Mouse (Mus musculus) testis, adult 2 months (tissue): ENCODE data around the gene Irak2. TPM values are rescaled to one million over a fixed set of nuclear protein-coding genes. Genes with fewer than 3 reads are reported as not detected.

Experiments
- H3K27ac ChIP-seq: fragments of 200-500 bp; 2 replicates; pipeline ENCODE4 v1.5.1; 2012; ENCODE audit warnings: low read depth, low read length; ENCODE audit not compliant: control insufficient read depth, insufficient read depth
- H3K27me3 ChIP-seq: fragments of 200-500 bp; 2 replicates; pipeline ENCODE4 v1.6.1; 2012; ENCODE audit warnings: mild to moderate bottlenecking, low read length, moderate library complexity; ENCODE audit not compliant: control insufficient read depth, insufficient read depth
- H3K36me3 ChIP-seq: fragments of 200-500 bp; 2 replicates; pipeline ENCODE4 v1.6.1; 2012; ENCODE audit warnings: mild to moderate bottlenecking, low read length; ENCODE audit not compliant: control insufficient read depth, insufficient read depth
- H3K4me1 ChIP-seq: fragments of 200-500 bp; 2 replicates; pipeline ENCODE4 v1.6.1; 2012; ENCODE audit warnings: low read length; ENCODE audit not compliant: control insufficient read depth, insufficient read depth
- H3K4me3 ChIP-seq: fragments of 200-500 bp; 2 replicates; pipeline ENCODE4 v1.5.1; 2012; ENCODE audit warnings: low read depth, mild to moderate bottlenecking, low read length, moderate library complexity, mixed read lengths; ENCODE audit not compliant: control insufficient read depth
- CTCF ChIP-seq: fragments of 200-500 bp; IDR thresholded peaks from 2 replicates; pipeline ENCODE4 v1.5.1; 2012; ENCODE audit warnings: low read depth, mild to moderate bottlenecking, inconsistent platforms, low read length, moderate library complexity; ENCODE audit not compliant: control insufficient read depth, insufficient read depth, insufficient replicate concordance
- POLR2A ChIP-seq: fragments of 200-500 bp; IDR thresholded peaks from 2 replicates; pipeline ENCODE4 v1.6.1; 2012; ENCODE audit warnings: low read depth, mild to moderate bottlenecking, inconsistent platforms, low read length, moderate library complexity; ENCODE audit not compliant: control insufficient read depth
- polyA plus RNA-seq: library from polyadenylated mRNA; depleted of rRNA; stranded (reverse); fragments of >200 nt; gene quantifications from 2 replicates; pipeline ENCODE4 v1.2.3, GENCODE M21; 2012

Irak2 gene
- polyA plus RNA-seq, 1 experiment, result 2.4 TPM

GRCm38 (mm10) chr6:113654102-113654501, 15.8 kb downstream of the Irak2 start:
- no peak overlapping the region for H3K27ac ChIP-seq
- peaks cover 2% of the 10 kb centered on the region; the same call in 1 of the 2 replicates for H3K4me1 ChIP-seq
- no peak for TF ChIP-seq CTCF
- no peak for TF ChIP-seq POLR2A
- H3K4me3 ChIP-seq, result no peak overlapping the region
- no peaks in the 10 kb centered on the region for H3K36me3 ChIP-seq
- H3K27me3 ChIP-seq, result no peaks in the 10 kb centered on the region

- Histone ChIP-seq H3K4me3 (no peak overlapping the region), H3K36me3 (no peaks in the 10 kb centered on the region)
- no peak for TF ChIP-seq CTCF
- TF ChIP-seq POLR2A, result no peak
Measured at GRCm38 (mm10) chr6:113654753-113655397, 16.6 kb downstream of the Irak2 start.

GRCm38 (mm10) chr6:113655475-113655874, 17.2 kb downstream of the Irak2 start:
- peaks cover 2% of the 10 kb centered on the region; the same call in 1 of the 2 replicates for H3K4me1 ChIP-seq
- no peaks in the 10 kb centered on the region for H3K27me3 ChIP-seq
- no peaks in the 10 kb centered on the region for H3K36me3 ChIP-seq
- H3K27ac ChIP-seq, result no peak overlapping the region
- no peak overlapping the region for H3K4me3 ChIP-seq
- no peak for TF ChIP-seq CTCF
- no peak for TF ChIP-seq POLR2A

More at GRCm38 (mm10) chr6:113654753-113655397, 16.6 kb downstream of the Irak2 start:
- H3K27me3 ChIP-seq, result no peaks in the 10 kb centered on the region
- H3K27ac ChIP-seq, result no peak overlapping the region
- H3K4me1 ChIP-seq, result peaks cover 2% of the 10 kb centered on the region; the same call in 1 of the 2 replicates

GRCm38 (mm10) chr6:113656847-113657246, 18.6 kb downstream of the Irak2 start:
- no peak overlapping the region; the same call in 1 of the 2 replicates for H3K27ac ChIP-seq
- H3K36me3 ChIP-seq, result no peaks in the 10 kb centered on the region
- H3K27me3 ChIP-seq, result no peaks in the 10 kb centered on the region
- peaks cover 6% of the 10 kb centered on the region; the same call in 1 of the 2 replicates for H3K4me1 ChIP-seq
- H3K4me3 ChIP-seq, result no peak overlapping the region
- TF ChIP-seq CTCF, result no peak
- no peak for TF ChIP-seq POLR2A

DNA sequence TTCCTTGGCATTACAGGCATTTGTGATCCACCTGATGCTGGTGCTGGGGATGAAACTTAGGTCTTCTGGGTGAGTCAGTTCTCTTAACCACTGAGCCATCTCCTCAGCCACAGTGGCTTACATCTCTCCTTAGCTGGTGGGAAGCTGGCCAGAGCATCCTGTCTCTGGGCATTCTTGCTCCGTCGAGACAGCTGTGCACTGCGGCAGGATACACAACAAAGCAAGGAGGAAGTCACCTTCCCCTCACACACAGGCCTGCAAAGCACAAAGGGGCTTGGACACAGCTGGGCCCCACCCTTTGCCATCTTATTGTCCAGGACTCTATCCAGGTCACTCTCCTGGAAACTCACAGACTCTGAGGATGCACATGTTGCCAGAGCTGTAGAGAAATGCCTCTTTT, 20.0 kb downstream of the Irak2 start:
- TF ChIP-seq POLR2A (no peak), CTCF (no peak)
- H3K27me3 ChIP-seq, result no peaks in the 10 kb centered on the region
- H3K4me3 ChIP-seq, result no peak overlapping the region
- no peaks in the 10 kb centered on the region for H3K36me3 ChIP-seq
- no peak overlapping the region for H3K27ac ChIP-seq
- H3K4me1 ChIP-seq, result peaks cover 6% of the 10 kb centered on the region; the same call in 1 of the 2 replicates

- Histone ChIP-seq H3K36me3 (no peaks in the 10 kb centered on the region), H3K4me1 (peaks cover 6% of the 10 kb centered on the region; the same call in 1 of the 2 replicates), H3K4me3 (no peak overlapping the region), H3K27ac (peak overlapping the region; percentile 65), H3K27me3 (no peaks in the 10 kb centered on the region)
- TF ChIP-seq CTCF, result no peak
- TF ChIP-seq POLR2A, result no peak
Measured at GRCm38 (mm10) chr6:113659648-113660491, 21.6 kb downstream of the Irak2 start.
